Mouse (Mus musculus): ENCODE data around the gene Ptpn3.

- TF ChIP-seq POLR2A (IDR thresholded peaks at IDR 0.05; ENCODE audit: low read depth, low read length) (no peak), MAZ (IDR thresholded peaks at IDR 0.05; ENCODE audit: low read depth, low read length) (no peak), BHLHE40 (IDR thresholded peaks at IDR 0.05; ENCODE audit: low read depth, low read length) (no peak), EP300 (IDR thresholded peaks at IDR 0.05; ENCODE audit: low read length) (no peak), CTCF (conservative IDR thresholded peaks at IDR 0.05 in 1 of 2, IDR thresholded peaks at IDR 0.05 in 1 of 2; ENCODE audit: low read depth in 2 of 2, low read length in 2 of 2) (no peak), USF1 (IDR thresholded peaks at IDR 0.05; ENCODE audit: low read depth, low read length) (no peak), MAX (IDR thresholded peaks at IDR 0.05; ENCODE audit: low read length) (no peak)
These were observed 65.1 kb downstream of the Ptpn3 start for GRCm38 (mm10) chr4:57236513-57236912.
